Mouse (Mus musculus) small intestine, adult 2 months (tissue): Measurements from ENCODE around the gene Nf1.

ENCODE experiments used
- CTCF ChIP-seq: fragments of 200-500 bp; IDR thresholded peaks from 2 replicates; pipeline ENCODE4 v1.5.1; 2012; ENCODE audit warnings: low read depth, mild to moderate bottlenecking, control low read depth, inconsistent platforms, low read length, moderate library complexity, mixed read lengths; ENCODE audit not compliant: insufficient replicate concordance, insufficient read length; ENCODE audit errors: extremely low read depth
- POLR2A ChIP-seq: fragments of 200-500 bp; IDR thresholded peaks from 2 replicates; pipeline ENCODE4 v1.6.1; 2012; ENCODE audit warnings: low read depth, mild to moderate bottlenecking, control low read depth, inconsistent platforms, low read length, moderate library complexity

GRCm38 (mm10) chr11:79515331-79515730 lies 175.8 kb downstream of the Nf1 start:
- TF ChIP-seq CTCF = no peak
- no peak for TF ChIP-seq POLR2A
